In the genomic region with DNA sequence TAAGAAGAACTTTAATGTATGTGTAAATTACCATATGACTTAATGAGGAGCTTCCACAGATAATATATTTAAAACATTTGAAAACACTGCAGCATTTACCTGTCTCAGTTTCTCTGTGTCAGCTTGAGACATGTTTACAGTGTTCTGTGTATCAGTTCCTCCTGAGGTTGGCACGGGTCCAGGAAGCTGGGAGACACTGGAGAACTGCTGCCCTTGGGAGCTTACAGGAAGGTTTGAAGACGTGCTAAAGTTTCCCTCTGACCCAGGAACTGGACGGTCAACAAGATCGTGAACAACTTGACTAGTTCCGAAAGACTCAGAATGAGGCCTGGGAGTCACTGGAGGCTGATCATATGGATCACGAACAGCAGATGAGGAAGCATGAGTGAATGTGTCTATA, we compare ENCODE assay signal across 13 mouse cellular contexts.
DNase-seq lines count a peak whose midpoint lies in the region; TF ChIP-seq lines count a peak whose summit lies in the region.
"Had no signal": no experiment of that assay in that cellular context is flagged by ENCODE, and none has a peak within 500 bp of the region (broad histone marks: within the 10 kb centered on the region; RNA-seq: fewer than 3 reads in every experiment).

No protein-coding gene starts in this region.

- 90% methylated on average over 6 of the region's 6 CpGs for WGBS in thymus, adult 2 months

- no peak overlapping the region for H3K4me3 ChIP-seq in thymus, adult 2 months (ENCODE audit: control insufficient read depth, insufficient read depth, low read length)
- H3K4me3 ChIP-seq: erythroblast, embryonic 14.5 days; heart, embryonic 13.5 days; lung, embryonic 15.5 days had no signal

- TF ChIP-seq CTCF in thymus, adult 2 months (IDR thresholded peaks at IDR 0.05; ENCODE audit: borderline replicate concordance, control insufficient read depth, extremely low read depth, insufficient read depth, low read length, poor library complexity), result no peak

- H3K36me3 ChIP-seq in thymus, adult 2 months (ENCODE audit: control insufficient read depth, insufficient read depth, low read length), result peaks cover 53% of the 10 kb centered on the region

- no peaks in the 10 kb centered on the region; the same call in 1 of the 2 replicates for H3K4me1 ChIP-seq in thymus, adult 2 months (replicated peaks; ENCODE audit: control insufficient read depth, insufficient read depth, low read length)
- H3K4me1 ChIP-seq: heart, embryonic 13.5 days; lung, embryonic 15.5 days had no signal

- no peak for TF ChIP-seq POLR2A in thymus, adult 2 months (IDR thresholded peaks at IDR 0.05; ENCODE audit: control insufficient read depth, extremely low read depth, insufficient read depth, low read length, poor library complexity)

- peak; percentile 18 to 33 for DNase-seq in cerebellum, adult 18-20 months
- DNase-seq in cerebellum, adult 11 months, result no peak
- peak; percentile 53 for DNase-seq in kidney, postnatal 10 days
- no peak for DNase-seq in kidney, adult 11 months
- peak; percentile 41 for DNase-seq in urinary bladder, postnatal 14 days (ENCODE audit: low spot score)
- DNase-seq in urinary bladder, postnatal 36 days (ENCODE audit: low spot score in 2 of 2), result no peak
- DNase-seq in thymus, adult 2 months, result no peak
- no peak for DNase-seq in urinary bladder, postnatal 4 days (ENCODE audit: low spot score in 2 of 2)
- DNase-seq: B cell, adult 2 months had no signal

- H3K27me3 ChIP-seq in thymus, adult 2 months (ENCODE audit: control insufficient read depth, insufficient read depth, low read length), result no peaks in the 10 kb centered on the region
- H3K27me3 ChIP-seq: heart, embryonic 13.5 days; lung, embryonic 15.5 days; Patski had no signal

- no peak overlapping the region for H3K27ac ChIP-seq in thymus, adult 2 months (ENCODE audit: control insufficient read depth, insufficient read depth, low read length)
- H3K27ac ChIP-seq: heart, embryonic 13.5 days; lung, embryonic 15.5 days had no signal

Comparison
In these comparisons a context has a peak if more than half of its experiments do, and no peak if none do; other contexts are left out.
1. DNase-seq: peak in cerebellum, adult 18-20 months (2 of 2), kidney, postnatal 10 days (single experiment) and urinary bladder, postnatal 14 days (single experiment); none in cerebellum, adult 11 months (single experiment), kidney, adult 11 months (single experiment), urinary bladder, postnatal 36 days (0 of 2), thymus, adult 2 months (single experiment) and urinary bladder, postnatal 4 days (0 of 2).